Mouse (Mus musculus): Measurements from ENCODE around the gene Pld4. TPM values are rescaled to one million over a fixed set of nuclear protein-coding genes. Genes with fewer than 3 reads are reported as not detected.

Gene Pld4
- total and polyA plus RNA-seq, 2 experiments from 2014 or later: 3.4 to 7.2 TPM

GRCm38 (mm10) chr12:112734881-112735655 lies 25.4 kb upstream of the Pld4 start:
- no peak for ATAC-seq (ENCODE audit: insufficient read depth, low read depth)

DNA sequence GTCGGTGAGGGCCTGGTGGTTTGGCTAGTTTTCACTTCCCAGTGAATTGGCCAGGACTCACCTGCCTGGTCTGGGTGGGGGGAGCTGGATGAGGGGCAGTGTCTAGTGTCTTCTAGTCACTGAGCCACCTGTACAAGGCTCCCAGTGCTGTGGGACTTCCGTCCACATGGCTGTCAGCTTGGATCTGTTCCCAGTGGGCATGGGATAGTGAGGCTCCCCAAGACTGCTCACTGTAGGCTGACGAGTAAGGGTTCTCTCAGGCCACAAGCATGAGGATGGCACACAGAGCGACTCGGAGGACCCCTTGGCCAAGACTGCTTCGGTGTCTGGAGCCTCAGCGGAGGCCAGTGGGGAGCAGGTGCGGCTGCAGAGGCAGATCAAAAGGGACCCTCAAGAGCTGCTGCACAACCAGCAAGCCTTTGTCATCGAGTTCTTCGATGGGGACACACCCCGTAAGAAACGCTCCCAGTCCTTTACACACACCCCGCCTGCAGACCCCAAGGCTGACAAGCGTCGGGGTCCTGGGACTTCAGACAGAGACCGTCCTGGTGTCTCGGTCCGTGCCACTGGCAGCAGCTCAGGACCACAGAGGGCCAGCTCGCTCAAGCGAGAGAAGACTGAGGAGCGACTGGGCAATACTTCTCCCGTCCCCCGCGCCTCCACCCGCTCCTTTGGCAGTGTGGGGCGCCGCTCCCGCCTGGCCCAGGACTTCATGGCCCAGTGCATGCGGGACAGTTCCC lies 24.4 kb upstream of the Pld4 start:
- Histone ChIP-seq H3K4me1 (ENCODE audit: control insufficient read depth, insufficient read depth) (no peaks in the 10 kb centered on the region), H3K36me3 (replicated peaks; ENCODE audit: control insufficient read depth, insufficient read depth, low read length) (peaks cover 28% of the 10 kb centered on the region), H3K4me2 (ENCODE audit: low read depth, low read length) (no peak overlapping the region), H3K27ac (ENCODE audit: low read depth) (no peak overlapping the region), H3K9me3 (replicated peaks; ENCODE audit: control insufficient read depth, low read length) (no peaks in the 10 kb centered on the region), H3K27me3 (ENCODE audit: control insufficient read depth, insufficient read depth, low read length) (no peaks in the 10 kb centered on the region), H3K9ac (replicated peaks; ENCODE audit: low read depth, low read length) (no peak overlapping the region), H3K4me3 (ENCODE audit: low read depth, low read length) (no peak overlapping the region)
- no peak for TF ChIP-seq EP300 (IDR thresholded peaks at IDR 0.05; ENCODE audit: low read depth)
- no peak for TF ChIP-seq CTCF (IDR thresholded peaks at IDR 0.05; ENCODE audit: low read depth)
- DNase-seq (ENCODE audit: low spot score) (no peak), ATAC-seq (ENCODE audit: insufficient read depth, low read depth) (no peak)
- WGBS: 88% methylated on average over 29 of the region's 29 CpGs

More at GRCm38 (mm10) chr12:112734881-112735655, 25.4 kb upstream of the Pld4 start:
- Histone ChIP-seq H3K27me3 (ENCODE audit: control insufficient read depth, insufficient read depth, low read length) (no peaks in the 10 kb centered on the region), H3K4me2 (ENCODE audit: low read depth, low read length) (no peak overlapping the region), H3K27ac (ENCODE audit: low read depth) (no peak overlapping the region), H3K9me3 (replicated peaks; ENCODE audit: control insufficient read depth, low read length) (no peaks in the 10 kb centered on the region), H3K9ac (replicated peaks; ENCODE audit: low read depth, low read length) (no peak overlapping the region), H3K36me3 (replicated peaks; ENCODE audit: control insufficient read depth, insufficient read depth, low read length) (peaks cover 25% of the 10 kb centered on the region), H3K4me1 (ENCODE audit: control insufficient read depth, insufficient read depth) (no peaks in the 10 kb centered on the region), H3K4me3 (ENCODE audit: low read depth, low read length) (no peak overlapping the region)
- 87% methylated on average over 19 of the region's 19 CpGs for WGBS
- DNase-seq (ENCODE audit: low spot score): no peak
- TF ChIP-seq CTCF (IDR thresholded peaks at IDR 0.05; ENCODE audit: low read depth) (no peak), EP300 (IDR thresholded peaks at IDR 0.05; ENCODE audit: low read depth) (no peak)

DNA sequence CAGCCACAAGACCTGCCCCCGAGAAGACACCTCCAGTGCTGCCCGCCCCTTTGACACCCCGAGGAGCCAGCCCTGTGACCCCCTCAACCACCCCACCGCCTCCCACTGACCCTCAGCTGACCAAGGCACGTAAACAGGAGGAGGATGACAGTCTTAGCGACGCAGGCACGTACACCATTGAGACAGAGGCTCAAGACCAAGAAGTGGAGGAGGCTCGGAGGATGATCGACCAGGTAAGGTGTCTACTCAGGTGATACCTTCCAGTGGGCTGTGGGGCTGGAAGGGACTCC lies 23.9 kb upstream of the Pld4 start:
- Histone ChIP-seq H3K9ac (replicated peaks; ENCODE audit: low read depth, low read length) (no peak overlapping the region), H3K27ac (ENCODE audit: low read depth) (no peak overlapping the region), H3K27me3 (ENCODE audit: control insufficient read depth, insufficient read depth, low read length) (no peaks in the 10 kb centered on the region), H3K4me3 (ENCODE audit: low read depth, low read length) (no peak overlapping the region), H3K9me3 (replicated peaks; ENCODE audit: control insufficient read depth, low read length) (no peaks in the 10 kb centered on the region), H3K36me3 (replicated peaks; ENCODE audit: control insufficient read depth, insufficient read depth, low read length) (peaks cover 28% of the 10 kb centered on the region), H3K4me2 (ENCODE audit: low read depth, low read length) (no peak overlapping the region), H3K4me1 (ENCODE audit: control insufficient read depth, insufficient read depth) (no peaks in the 10 kb centered on the region)
- no peak for TF ChIP-seq EP300 (IDR thresholded peaks at IDR 0.05; ENCODE audit: low read depth)
- TF ChIP-seq CTCF (IDR thresholded peaks at IDR 0.05; ENCODE audit: low read depth): no peak
- WGBS: 91% methylated on average over 10 of the region's 10 CpGs
- no peak for DNase-seq (ENCODE audit: low spot score)
- ATAC-seq (ENCODE audit: insufficient read depth, low read depth): no peak

DNA sequence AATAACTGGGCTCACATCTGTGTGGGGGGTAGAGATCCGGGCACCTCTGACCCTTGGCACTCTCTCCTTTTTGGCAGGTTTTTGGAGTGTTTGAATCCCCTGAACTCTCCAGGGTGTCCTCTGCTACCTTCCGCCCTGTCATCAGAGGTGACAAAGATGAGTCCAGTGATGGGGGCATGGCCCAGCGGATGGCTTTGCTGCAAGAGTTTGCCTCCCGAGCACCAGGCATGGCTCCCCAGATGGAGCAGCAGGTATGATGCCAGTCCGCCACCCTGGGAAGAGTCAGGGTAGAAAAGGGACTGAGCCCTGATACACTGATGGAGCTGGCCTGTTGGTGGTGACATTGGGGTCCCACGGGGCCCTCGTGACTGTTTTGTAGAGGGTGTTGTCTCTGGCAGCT lies 23.4 kb upstream of the Pld4 start:
- H3K4me2 ChIP-seq (ENCODE audit: low read depth, low read length): no peak overlapping the region
- H3K36me3 ChIP-seq (replicated peaks; ENCODE audit: control insufficient read depth, insufficient read depth, low read length): peaks cover 28% of the 10 kb centered on the region
- no peak overlapping the region for H3K27ac ChIP-seq (ENCODE audit: low read depth)
- H3K9me3 ChIP-seq (replicated peaks; ENCODE audit: control insufficient read depth, low read length): no peaks in the 10 kb centered on the region
- H3K27me3 ChIP-seq (ENCODE audit: control insufficient read depth, insufficient read depth, low read length): no peaks in the 10 kb centered on the region
- DNase-seq (ENCODE audit: low spot score) (no peak), ATAC-seq (ENCODE audit: insufficient read depth, low read depth) (no peak)
- 82% methylated on average over 7 of the region's 7 CpGs for WGBS
- no peak overlapping the region for H3K9ac ChIP-seq (replicated peaks; ENCODE audit: low read depth, low read length)
- H3K4me3 ChIP-seq (ENCODE audit: low read depth, low read length): no peak overlapping the region
- TF ChIP-seq CTCF (IDR thresholded peaks at IDR 0.05; ENCODE audit: low read depth) (no peak), EP300 (IDR thresholded peaks at IDR 0.05; ENCODE audit: low read depth) (no peak)
- H3K4me1 ChIP-seq (ENCODE audit: control insufficient read depth, insufficient read depth): no peaks in the 10 kb centered on the region

DNA sequence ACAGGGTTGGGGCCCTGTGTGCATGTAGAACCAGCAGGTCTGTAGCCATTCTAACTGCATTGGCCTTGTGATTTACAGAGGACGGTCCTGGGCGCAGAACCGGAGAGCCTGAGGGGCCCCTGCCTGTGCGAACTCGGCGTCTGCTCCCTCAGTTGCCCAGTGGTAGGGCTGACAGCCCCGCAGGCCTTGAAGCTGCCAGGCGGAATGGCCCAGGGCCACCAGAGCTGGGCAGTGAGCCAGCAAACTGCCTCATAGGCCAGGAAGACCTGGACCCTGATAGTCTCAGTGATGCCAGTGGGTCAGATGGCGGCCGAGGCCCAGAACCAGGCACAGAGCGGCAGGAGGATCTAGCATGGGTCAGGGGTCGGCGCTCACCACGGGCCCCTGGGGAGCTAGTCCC lies 22.7 kb upstream of the Pld4 start:
- Histone ChIP-seq H3K36me3 (replicated peaks; ENCODE audit: control insufficient read depth, insufficient read depth, low read length) (peaks cover 28% of the 10 kb centered on the region), H3K9me3 (replicated peaks; ENCODE audit: control insufficient read depth, low read length) (no peaks in the 10 kb centered on the region), H3K4me1 (ENCODE audit: control insufficient read depth, insufficient read depth) (peaks cover 4% of the 10 kb centered on the region; the same call in 1 of the 2 replicates), H3K4me2 (ENCODE audit: low read depth, low read length) (no peak overlapping the region), H3K9ac (replicated peaks; ENCODE audit: low read depth, low read length) (no peak overlapping the region), H3K27me3 (ENCODE audit: control insufficient read depth, insufficient read depth, low read length) (no peaks in the 10 kb centered on the region), H3K4me3 (ENCODE audit: low read depth, low read length) (no peak overlapping the region), H3K27ac (ENCODE audit: low read depth) (no peak overlapping the region)
- 82% methylated on average over 14 of the region's 14 CpGs for WGBS
- DNase-seq (ENCODE audit: low spot score) (no peak), ATAC-seq (ENCODE audit: insufficient read depth, low read depth) (no peak)
- no peak for TF ChIP-seq CTCF (IDR thresholded peaks at IDR 0.05; ENCODE audit: low read depth)
- no peak for TF ChIP-seq EP300 (IDR thresholded peaks at IDR 0.05; ENCODE audit: low read depth)
